Mouse (Mus musculus): ENCODE measurements around the gene Zfp202.

Gene Zfp202

DNA sequence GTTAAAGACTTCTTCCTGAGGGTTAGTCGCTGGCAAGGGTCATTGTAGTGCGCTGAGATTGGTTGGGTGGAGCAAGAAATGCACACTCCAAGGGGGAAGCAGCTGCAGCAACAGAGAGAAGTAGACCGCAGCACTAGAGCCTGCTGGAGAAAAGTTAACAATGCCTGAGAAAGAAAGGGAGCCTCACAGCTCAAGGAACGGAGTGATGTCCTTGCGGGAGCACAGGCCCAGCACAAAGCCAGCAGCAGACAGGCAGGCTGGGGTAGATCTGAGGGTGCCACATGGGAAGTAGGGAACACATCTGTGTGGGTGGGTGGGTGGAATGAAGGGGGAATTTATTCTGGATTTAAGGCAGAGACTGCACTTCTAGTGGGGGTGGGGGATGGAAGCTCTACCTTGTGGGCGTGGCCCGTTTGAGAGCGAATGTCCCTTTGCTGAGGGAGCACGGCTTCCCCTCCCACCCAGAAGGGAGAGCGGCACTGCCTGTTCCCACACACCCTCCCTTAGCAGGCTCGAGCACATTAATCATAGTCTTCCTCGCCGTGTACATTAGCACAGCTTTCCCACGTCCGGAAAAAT lies 49.2 kb downstream of the Zfp202 start:
- DNase-seq (ENCODE audit: low spot score): no peak

DNA sequence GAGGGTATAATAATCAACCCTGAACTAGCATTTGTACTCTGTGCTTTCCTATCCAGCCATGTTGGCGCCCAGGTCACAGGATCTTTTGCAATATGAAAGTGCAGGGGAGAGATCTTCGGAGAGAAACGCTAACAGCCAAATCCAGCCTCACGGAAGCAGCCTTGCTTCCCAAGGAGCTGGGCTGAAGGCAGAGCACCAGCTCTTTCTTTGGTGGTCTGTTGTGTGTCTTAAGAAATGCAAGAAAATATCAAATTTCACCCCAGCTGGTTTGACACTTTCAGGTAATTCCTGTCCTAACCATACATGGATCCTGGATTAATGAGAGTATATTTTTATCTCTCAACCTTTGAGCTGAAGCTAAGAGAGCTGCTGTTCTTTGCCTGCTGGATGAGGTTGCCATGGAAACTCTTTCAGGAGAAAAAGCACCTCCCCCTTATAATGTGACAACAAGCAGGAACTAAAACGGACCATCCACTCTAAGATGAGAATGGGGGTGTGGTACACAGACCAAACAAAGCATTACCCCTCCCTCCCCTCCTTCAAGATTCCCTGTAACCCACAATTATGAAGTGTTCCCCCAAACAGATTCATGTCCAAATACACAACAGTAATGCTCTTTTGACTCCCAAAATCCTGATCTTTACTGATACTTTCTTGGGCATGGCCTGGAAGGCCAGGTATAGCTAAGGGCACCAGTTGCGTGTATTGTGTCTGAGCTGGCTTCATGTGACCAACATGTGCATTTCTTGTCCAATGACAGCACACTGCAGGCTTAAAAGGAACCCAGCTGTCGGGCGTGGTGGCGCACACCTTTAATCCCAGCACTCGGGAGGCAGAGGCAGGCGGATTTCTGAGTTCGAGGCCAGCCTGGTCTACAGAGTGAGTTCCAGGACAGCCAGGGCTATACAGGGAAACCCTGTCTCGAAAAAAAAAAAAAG lies 50.1 kb downstream of the Zfp202 start:
- DNase-seq (ENCODE audit: low spot score): no peak

DNA sequence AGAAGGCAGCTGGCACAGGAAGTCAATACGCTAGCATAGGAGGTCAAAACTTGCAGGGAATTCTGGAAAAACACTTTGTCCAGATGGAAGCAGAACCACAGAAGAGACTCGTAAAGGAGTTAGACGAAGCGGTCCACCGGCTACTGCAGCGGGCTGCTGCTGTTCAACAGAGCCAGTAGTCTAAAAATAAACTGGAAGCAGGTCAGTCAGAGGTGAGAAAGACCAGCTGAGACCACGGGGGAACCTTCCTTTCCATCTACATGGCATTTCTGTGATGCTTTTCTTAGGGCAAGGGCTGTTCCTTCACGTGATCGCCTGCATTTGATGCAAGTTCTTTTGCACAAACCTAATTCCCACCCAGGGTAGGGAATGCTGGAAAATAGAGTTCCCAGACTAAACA lies 53.4 kb downstream of the Zfp202 start:
- DNase-seq (ENCODE audit: low spot score): no peak

DNA sequence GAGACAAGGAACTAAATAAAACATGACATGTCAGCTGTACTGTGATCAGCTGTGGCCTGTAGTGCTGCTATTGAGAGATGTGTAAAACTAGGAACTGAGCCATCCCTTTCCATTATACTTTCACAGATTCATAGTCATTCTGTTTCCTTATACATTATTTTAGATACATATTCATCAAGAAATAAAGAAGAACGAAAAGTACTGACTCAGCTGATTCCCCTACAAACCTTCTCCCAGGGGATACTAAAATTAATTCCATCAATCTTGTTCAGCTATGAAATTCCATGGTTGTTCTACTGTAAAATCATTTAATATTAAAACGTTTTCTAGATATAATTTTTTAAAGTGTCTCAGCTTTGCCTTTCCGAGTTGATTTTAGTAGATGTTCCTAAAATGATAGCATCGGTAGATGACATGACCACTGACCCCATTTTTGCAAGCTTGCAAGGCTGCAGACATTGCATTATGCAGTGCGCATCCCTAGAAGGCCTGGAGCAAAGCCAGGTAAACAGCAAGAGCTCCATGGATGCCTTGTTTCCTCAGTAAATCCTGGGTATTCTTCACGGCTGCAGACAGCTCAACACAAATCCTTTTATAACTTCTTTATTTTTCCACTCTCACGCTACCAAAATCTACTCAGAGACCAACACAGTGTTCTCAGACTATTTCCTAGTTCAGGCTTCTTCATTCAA lies 54.0 kb downstream of the Zfp202 start:
- DNase-seq (ENCODE audit: low spot score): no peak

DNA sequence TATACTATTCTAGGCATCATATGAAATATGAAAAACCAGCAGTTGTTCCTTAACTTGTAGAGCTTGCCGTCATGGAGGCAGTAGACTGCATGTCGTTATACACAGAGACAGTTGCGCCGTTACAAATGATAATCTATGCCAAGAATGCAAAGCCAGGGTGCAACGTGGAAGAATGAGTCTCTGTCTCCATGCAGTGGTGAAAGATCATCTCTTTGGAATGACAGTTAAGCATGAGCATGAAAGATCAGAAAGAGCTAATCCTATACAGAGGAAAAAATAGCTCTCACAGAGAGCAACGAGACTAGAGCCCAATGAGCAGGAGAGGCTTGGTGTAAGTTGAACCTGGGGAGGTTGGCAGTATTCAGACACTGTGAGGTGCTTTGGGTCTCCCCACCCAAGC lies 54.6 kb downstream of the Zfp202 start:
- DNase-seq (ENCODE audit: low spot score): no peak

DNA sequence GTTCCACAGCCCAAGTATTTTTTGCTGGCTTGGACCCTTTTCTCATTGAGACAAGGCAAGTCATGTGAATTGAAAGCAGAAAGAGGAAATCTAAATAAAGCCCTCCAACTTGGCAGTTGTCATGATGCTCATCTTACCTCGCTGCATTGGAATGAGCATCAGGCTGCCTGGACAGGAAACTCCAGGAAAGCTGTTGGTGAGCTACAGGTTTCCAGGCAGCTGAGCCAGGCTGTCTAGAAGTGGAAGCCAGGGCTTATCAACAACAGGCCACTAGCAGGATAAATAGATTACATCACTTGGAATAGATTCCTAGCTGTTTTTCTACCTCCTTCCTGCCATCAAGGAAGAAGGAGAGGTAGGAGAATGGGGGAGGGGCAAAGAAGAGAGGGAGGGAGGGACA lies 57.0 kb downstream of the Zfp202 start:
- no peak for DNase-seq (ENCODE audit: low spot score)

DNA sequence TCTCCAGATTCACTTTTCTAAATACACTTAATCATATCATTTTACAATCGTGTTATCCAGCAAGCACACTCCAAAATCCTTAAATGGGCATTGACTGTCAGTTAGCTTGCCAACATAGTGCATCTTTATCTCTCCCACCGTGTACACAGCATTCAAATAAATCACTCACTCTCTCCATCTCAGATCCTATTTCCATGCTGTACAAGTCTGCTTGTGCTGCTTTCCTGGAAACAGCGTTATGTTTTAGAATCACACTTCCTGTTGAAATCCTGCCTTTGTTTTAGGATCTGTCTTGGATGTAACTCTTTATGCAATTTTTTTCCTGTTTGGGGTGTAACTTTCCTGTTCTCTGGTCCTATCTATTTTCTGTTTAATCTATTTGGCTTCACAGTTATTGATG lies 60.3 kb downstream of the Zfp202 start:
- no peak for DNase-seq (ENCODE audit: low spot score)
